ENCODE assay signal across 9 mouse cellular contexts in genomic region chr11:69914917-69915430, GRCm38 (mm10). TPM values are rescaled to one million over a fixed set of nuclear protein-coding genes. Genes with fewer than 3 reads are reported as not detected.
A peak's percentile ranks its signal among the peaks of the same experiment; 100 is the strongest.
DNase-seq lines count a peak whose midpoint lies in the region; ATAC-seq and TF ChIP-seq lines count a peak whose summit lies in the region.
"Had no signal": no experiment of that assay in that cellular context is flagged by ENCODE, and none has a peak within 500 bp of the region (broad histone marks: within the 10 kb centered on the region; RNA-seq: fewer than 3 reads in every experiment).

No protein-coding gene starts in this region.

- 33% methylated on average over 9 of the region's 9 CpGs for WGBS in embryonic facial prominence, embryonic 13.5 days
- 33% methylated on average over 9 of the region's 9 CpGs for WGBS in intestine, postnatal 0 days
- 39% methylated on average over 9 of the region's 9 CpGs for WGBS in neural tube, embryonic 12.5 days

- DNase-seq in left cerebral cortex, adult 2 months (ENCODE audit: extremely low spot score in 1 of 2, low spot score in 2 of 2) = no peak
- no peak for DNase-seq in left cerebral cortex, adult 8-10 months (ENCODE audit: low spot score in 2 of 2)
- DNase-seq in urinary bladder, postnatal 25 days (ENCODE audit: low spot score) = no peak
- DNase-seq in adrenal gland, postnatal 25 days = no peak
- DNase-seq: adrenal gland, postnatal 10 days had no signal

- H3K27me3 ChIP-seq in embryonic facial prominence, embryonic 13.5 days = no peaks in the 10 kb centered on the region
- no peaks in the 10 kb centered on the region for H3K27me3 ChIP-seq in intestine, postnatal 0 days (replicated peaks; ENCODE audit: control insufficient read depth, insufficient read depth, low read length)
- no peaks in the 10 kb centered on the region for H3K27me3 ChIP-seq in neural tube, embryonic 12.5 days (replicated peaks)

- no peaks in the 10 kb centered on the region for H3K9me3 ChIP-seq in embryonic facial prominence, embryonic 13.5 days
- no peaks in the 10 kb centered on the region for H3K9me3 ChIP-seq in intestine, postnatal 0 days (ENCODE audit: control insufficient read depth)
- H3K9me3 ChIP-seq in neural tube, embryonic 12.5 days = no peaks in the 10 kb centered on the region

- peak overlapping the region; percentile 91 for H3K9ac ChIP-seq in embryonic facial prominence, embryonic 13.5 days
- no peak overlapping the region; the same call in 1 of the 2 replicates for H3K9ac ChIP-seq in intestine, postnatal 0 days (ENCODE audit: low read depth, low read length)
- peak overlapping the region; percentile 80 for H3K9ac ChIP-seq in neural tube, embryonic 12.5 days

- no peak overlapping the region for H3K27ac ChIP-seq in left cerebral cortex, adult 2 months
- H3K27ac ChIP-seq in embryonic facial prominence, embryonic 13.5 days = no peak overlapping the region
- H3K27ac ChIP-seq in intestine, postnatal 0 days (ENCODE audit: low read depth, low read length) = no peak overlapping the region
- no peak overlapping the region for H3K27ac ChIP-seq in neural tube, embryonic 12.5 days

- H3K4me2 ChIP-seq in embryonic facial prominence, embryonic 13.5 days = peak overlapping the region; percentile 99
- H3K4me2 ChIP-seq in intestine, postnatal 0 days (replicated peaks; ENCODE audit: low read depth) = peak overlapping the region; percentile 91
- H3K4me2 ChIP-seq in neural tube, embryonic 12.5 days (replicated peaks) = peak overlapping the region; percentile 100

- intact Hi-C loops in left cerebral cortex, adult 2 months (cut with DNase I) = no loop called here

- H3K4me3 ChIP-seq in left cerebral cortex, adult 2 months = peak overlapping the region; percentile 97
- peak overlapping the region; percentile 97 for H3K4me3 ChIP-seq in embryonic facial prominence, embryonic 13.5 days
- H3K4me3 ChIP-seq in intestine, postnatal 0 days (ENCODE audit: low read depth, low read length) = peak overlapping the region; percentile 78
- H3K4me3 ChIP-seq in neural tube, embryonic 12.5 days = peak overlapping the region; percentile 77

- TF ChIP-seq CTCF in left cerebral cortex, adult 2 months (IDR thresholded peaks at IDR 0.05) = no peak
- TF ChIP-seq CTCF in intestine, postnatal 0 days (IDR thresholded peaks at IDR 0.05; ENCODE audit: low read depth) = no peak

- no peak for ATAC-seq in embryonic facial prominence, embryonic 13.5 days (ENCODE audit: insufficient number of reproducible peaks, insufficient read depth, low FRiP score, low TSS enrichment, low read depth)
- no peak for ATAC-seq in intestine, postnatal 0 days
- no peak for ATAC-seq in neural tube, embryonic 12.5 days (ENCODE audit: low FRiP score, low read depth)
- no peak for ATAC-seq in inflammation-experienced regulatory T-cells, adult 6 months

- H3K4me1 ChIP-seq in embryonic facial prominence, embryonic 13.5 days = peaks cover 48% of the 10 kb centered on the region
- H3K4me1 ChIP-seq in intestine, postnatal 0 days (replicated peaks; ENCODE audit: control insufficient read depth, insufficient read depth, low read length) = 0 out of 2 replicates have a peak, but pooled peaks cover 5% of the 10 kb centered on the region
- H3K4me1 ChIP-seq in neural tube, embryonic 12.5 days = peaks cover 41% of the 10 kb centered on the region

- H3K36me3 ChIP-seq in embryonic facial prominence, embryonic 13.5 days = peaks cover 78% of the 10 kb centered on the region
- peaks cover 72% of the 10 kb centered on the region for H3K36me3 ChIP-seq in intestine, postnatal 0 days (ENCODE audit: control insufficient read depth, insufficient read depth)
- peaks cover 79% of the 10 kb centered on the region for H3K36me3 ChIP-seq in neural tube, embryonic 12.5 days

RNA-seq across cellular contexts. Expression of gene Gps2, which starts 1.3 kb away (rescaled TPM):
- total RNA-seq in left cerebral cortex, adult 2 months (2021) = 10 to 100 TPM; 31.0 to 31.7 TPM
- 10 to 100 TPM; 27.1 to 37.6 (median 32.4) TPM for total RNA-seq in left cerebral cortex, adult 8-10 months (2022)
- 79.5 and 85.5 TPM in 2 replicates for polyA plus RNA-seq in embryonic facial prominence, embryonic 13.5 days (2015; fragmentation: Nextera tagmentation; extraction: Ambion mirVana)
- 40.4 and 42.3 TPM in 2 replicates for polyA plus RNA-seq in intestine, postnatal 0 days (2015; fragmentation: Nextera tagmentation; extraction: Ambion mirVana)
- 82.4 and 92.0 TPM in 2 replicates for polyA plus RNA-seq in neural tube, embryonic 12.5 days (2016; fragmentation: Nextera tagmentation; extraction: Ambion mirVana)
- polyA plus RNA-seq in inflammation-experienced regulatory T-cells, adult 6 months (2017; shearing (Covaris generic)) = 100 to 1,000 TPM in 2 of 3 experiments, 10 to 100 TPM in 1; 91.9 to 128 (median 122) TPM
- 62.5 and 70.2 TPM in 2 replicates for total RNA-seq in adrenal gland, postnatal 25 days (2021)

RNA-seq across cellular contexts. Expression of gene Eif5a, which starts 6.8 kb away (rescaled TPM):
- 100 to 1,000 TPM; 408 to 429 TPM for total RNA-seq in left cerebral cortex, adult 2 months (2021)
- total RNA-seq in left cerebral cortex, adult 8-10 months (2022) = 100 to 1,000 TPM; 413 to 430 (median 416) TPM
- 1,558 and 1,689 TPM in 2 replicates for polyA plus RNA-seq in embryonic facial prominence, embryonic 13.5 days (2015; fragmentation: Nextera tagmentation; extraction: Ambion mirVana)
- 716 and 774 TPM in 2 replicates for polyA plus RNA-seq in intestine, postnatal 0 days (2015; fragmentation: Nextera tagmentation; extraction: Ambion mirVana)
- polyA plus RNA-seq in neural tube, embryonic 12.5 days (2016; fragmentation: Nextera tagmentation; extraction: Ambion mirVana) = 1,451 and 1,549 TPM in 2 replicates
- 1,000 to 10,000 TPM; 1,103 to 1,192 (median 1,160) TPM for polyA plus RNA-seq in inflammation-experienced regulatory T-cells, adult 6 months (2017; shearing (Covaris generic))
- 542 and 558 TPM in 2 replicates for total RNA-seq in adrenal gland, postnatal 25 days (2021)

RNA-seq across cellular contexts. Expression of gene Neurl4, which starts 14.1 kb away (rescaled TPM):
- 100 to 1,000 TPM; 121 to 124 TPM for total RNA-seq in left cerebral cortex, adult 2 months (2021)
- 100 to 1,000 TPM in 3 of 4 experiments, 10 to 100 TPM in 1; 97.6 to 122 (median 112) TPM for total RNA-seq in left cerebral cortex, adult 8-10 months (2022)
- polyA plus RNA-seq in embryonic facial prominence, embryonic 13.5 days (2015; fragmentation: Nextera tagmentation; extraction: Ambion mirVana) = 12.3 and 12.6 TPM in 2 replicates
- polyA plus RNA-seq in intestine, postnatal 0 days (2015; fragmentation: Nextera tagmentation; extraction: Ambion mirVana) = 9.7 and 10.3 TPM in 2 replicates
- 19.8 and 20.4 TPM in 2 replicates for polyA plus RNA-seq in neural tube, embryonic 12.5 days (2016; fragmentation: Nextera tagmentation; extraction: Ambion mirVana)
- polyA plus RNA-seq in inflammation-experienced regulatory T-cells, adult 6 months (2017; shearing (Covaris generic)) = 1 to 10 TPM; 5.2 to 9.6 (median 9.0) TPM
- 52.4 and 55.5 TPM in 2 replicates for total RNA-seq in adrenal gland, postnatal 25 days (2021)

RNA-seq across cellular contexts. Expression of gene 2810408A11Rik, which starts 14.2 kb away (rescaled TPM):
- under 1 TPM; 0.23 to 0.87 TPM for total RNA-seq in left cerebral cortex, adult 2 months (2021)
- total RNA-seq in left cerebral cortex, adult 8-10 months (2022) = 1 to 10 TPM in 1 of 4 experiments, under 1 TPM in 3; 0.39 to 1.1 (median 0.56) TPM
- 14.8 and 15.6 TPM in 2 replicates for polyA plus RNA-seq in embryonic facial prominence, embryonic 13.5 days (2015; fragmentation: Nextera tagmentation; extraction: Ambion mirVana)
- 3.5 and 3.8 TPM in 2 replicates for polyA plus RNA-seq in intestine, postnatal 0 days (2015; fragmentation: Nextera tagmentation; extraction: Ambion mirVana)
- 17.7 and 18.1 TPM in 2 replicates for polyA plus RNA-seq in neural tube, embryonic 12.5 days (2016; fragmentation: Nextera tagmentation; extraction: Ambion mirVana)
- polyA plus RNA-seq in inflammation-experienced regulatory T-cells, adult 6 months (2017; shearing (Covaris generic)) = under 1 TPM; 0.39 to 0.98 (median 0.63) TPM
- 1.2 and 2.6 TPM in 2 replicates for total RNA-seq in adrenal gland, postnatal 25 days (2021)

RNA-seq across cellular contexts. Expression of gene Acap1, which starts 19.6 kb away (rescaled TPM):
- not detected for total RNA-seq in left cerebral cortex, adult 2 months (2021)
- not detected for total RNA-seq in left cerebral cortex, adult 8-10 months (2022)
- 0.74 and 1.6 TPM in 2 replicates for polyA plus RNA-seq in embryonic facial prominence, embryonic 13.5 days (2015; fragmentation: Nextera tagmentation; extraction: Ambion mirVana)
- polyA plus RNA-seq in intestine, postnatal 0 days (2015; fragmentation: Nextera tagmentation; extraction: Ambion mirVana) = 1.1 TPM in 2 replicates
- 0.54 and 0.90 TPM in 2 replicates for polyA plus RNA-seq in neural tube, embryonic 12.5 days (2016; fragmentation: Nextera tagmentation; extraction: Ambion mirVana)
- 100 to 1,000 TPM; 229 to 289 (median 266) TPM for polyA plus RNA-seq in inflammation-experienced regulatory T-cells, adult 6 months (2017; shearing (Covaris generic))
- 0.30 TPM in 1 of 2 replicates, not detected in the other for total RNA-seq in adrenal gland, postnatal 25 days (2021)
